Mouse (Mus musculus) heart, embryonic 12.5 days (tissue): ENCODE data around the gene Tbck. TPM values are rescaled to one million over a fixed set of nuclear protein-coding genes. Genes with fewer than 3 reads are reported as not detected.

Experiments used
- ATAC-seq: fragments of 200-750 bp; cut with Nextera tagmentation; 2 replicates; pipeline ENCODE4 v1.8.0; 2017; ENCODE audit warnings: moderate TSS enrichment, moderate library complexity; ENCODE audit not compliant: insufficient number of reproducible peaks, low FRiP score
- H3K27ac ChIP-seq: fragments of 300-500 bp; sonication (generic); 2 replicates; pipeline ENCODE4 v1.5.1; 2016; ENCODE audit warnings: mild to moderate bottlenecking, moderate library complexity; ENCODE audit not compliant: poor library complexity, severe bottlenecking
- H3K27me3 ChIP-seq: fragments of 300-500 bp; sonication (generic); replicated peaks from 2 replicates; pipeline ENCODE4 v1.6.1; 2016; ENCODE audit warnings: mild to moderate bottlenecking, moderate library complexity
- H3K36me3 ChIP-seq: fragments of 300-500 bp; sonication (generic); 2 replicates; pipeline ENCODE4 v1.6.1; 2016; ENCODE audit warnings: mild to moderate bottlenecking, moderate library complexity
- H3K4me1 ChIP-seq: fragments of 300-500 bp; sonication (generic); replicated peaks from 2 replicates; pipeline ENCODE4 v1.6.1; 2016; ENCODE audit warnings: mild to moderate bottlenecking
- H3K4me2 ChIP-seq: fragments of 300-500 bp; sonication (generic); 2 replicates; pipeline ENCODE4 v1.6.1; 2016; ENCODE audit warnings: mild to moderate bottlenecking, moderate library complexity
- H3K4me3 ChIP-seq: fragments of 300-500 bp; sonication (generic); 2 replicates; pipeline ENCODE4 v1.5.1; 2016; ENCODE audit warnings: mild to moderate bottlenecking
- H3K9ac ChIP-seq: fragments of 300-500 bp; sonication (generic); 2 replicates; pipeline ENCODE4 v1.6.1; 2016; ENCODE audit warnings: mild to moderate bottlenecking, moderate library complexity
- H3K9me3 ChIP-seq: fragments of 300-500 bp; sonication (generic); replicated peaks from 2 replicates; pipeline ENCODE4 v1.6.1; 2016; ENCODE audit warnings: mild to moderate bottlenecking, moderate library complexity
- whole genome bisulfite sequencing: fragments of 180-500 bp; shearing (Covaris S2); methylation state at CpG from one replicate; pipeline ENCODE4 v1.1.7; 2016; 5-methylcytosine and 5-hydroxymethylcytosine counted together
- polyA plus RNA-seq: library from polyadenylated mRNA; unstranded; fragments of >200 nt; fragmentation: Nextera tagmentation; extraction: Ambion mirVana; gene quantifications from 2 replicates; pipeline ENCODE4 v1.2.1, GENCODE M21; 2016

Tbck gene
- polyA plus RNA-seq, 1 experiment from 2014 or later = 14.2 TPM

DNA sequence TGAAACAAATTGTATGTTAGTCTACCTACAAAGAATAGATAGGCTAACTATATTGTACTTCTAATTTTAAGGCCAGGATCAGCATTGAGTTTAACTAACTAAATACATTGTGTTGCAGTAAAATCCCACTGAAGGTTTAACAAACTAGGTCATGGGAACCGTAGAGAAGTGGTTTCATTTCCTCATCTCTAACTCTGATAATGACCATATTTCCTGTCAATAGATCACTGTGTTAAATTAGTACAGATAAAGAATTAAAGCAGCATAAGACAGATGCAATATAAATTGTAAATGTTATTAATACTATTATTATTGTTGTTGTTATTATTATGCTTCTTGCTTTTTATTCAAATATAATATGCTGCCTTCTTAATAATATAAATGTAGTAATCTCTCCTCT, 72.3 kb downstream of the Tbck start:
- Histone ChIP-seq H3K9me3 (no peaks in the 10 kb centered on the region), H3K36me3 (peaks cover 33% of the 10 kb centered on the region), H3K4me2 (no peak overlapping the region), H3K4me3 (no peak overlapping the region), H3K27ac (no peak overlapping the region), H3K9ac (no peak overlapping the region), H3K4me1 (no peaks in the 10 kb centered on the region), H3K27me3 (no peaks in the 10 kb centered on the region)
- no peak for ATAC-seq
- 73% methylated on average over 1 of the region's 1 CpGs for WGBS

DNA sequence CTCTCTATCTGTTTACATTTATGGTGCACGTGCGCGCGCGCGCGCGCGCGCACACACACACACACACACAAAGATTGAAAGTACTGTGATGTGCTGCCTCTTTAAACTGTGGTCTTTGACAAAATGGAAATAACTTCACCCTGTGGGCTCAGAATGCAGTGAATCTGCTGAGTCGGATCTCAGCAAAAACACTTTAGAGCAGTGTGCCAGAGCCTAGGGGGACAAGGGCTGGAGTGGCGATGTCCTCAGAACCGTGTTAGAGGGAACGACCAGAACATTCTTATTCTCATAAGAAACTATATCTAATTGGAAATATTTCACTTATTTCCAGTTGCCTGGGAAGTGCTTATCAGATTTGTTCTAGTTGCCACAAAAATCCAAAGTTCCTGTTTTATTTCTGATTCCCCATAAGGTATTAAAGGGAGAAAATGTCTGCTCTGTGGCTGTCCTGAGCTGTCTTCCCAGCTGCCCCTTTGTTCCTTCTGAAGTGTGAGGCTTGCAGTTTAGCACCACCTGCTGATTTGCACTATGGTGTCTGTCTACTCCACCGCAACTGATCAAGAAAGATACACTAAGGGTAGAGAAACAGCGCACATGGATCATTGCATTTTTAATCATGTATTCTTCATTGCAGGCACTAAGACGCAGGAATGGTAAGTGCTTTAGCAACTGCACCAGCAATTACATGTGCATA, 82.2 kb downstream of the Tbck start:
- 92% methylated on average over 17 of the region's 17 CpGs for WGBS
- Histone ChIP-seq H3K27me3 (no peaks in the 10 kb centered on the region), H3K9ac (no peak overlapping the region), H3K36me3 (0 out of 2 replicates have a peak, but pooled peaks cover 6% of the 10 kb centered on the region), H3K9me3 (no peaks in the 10 kb centered on the region), H3K4me2 (no peak overlapping the region), H3K4me1 (no peaks in the 10 kb centered on the region), H3K4me3 (no peak overlapping the region), H3K27ac (no peak overlapping the region)
- no peak for ATAC-seq

DNA sequence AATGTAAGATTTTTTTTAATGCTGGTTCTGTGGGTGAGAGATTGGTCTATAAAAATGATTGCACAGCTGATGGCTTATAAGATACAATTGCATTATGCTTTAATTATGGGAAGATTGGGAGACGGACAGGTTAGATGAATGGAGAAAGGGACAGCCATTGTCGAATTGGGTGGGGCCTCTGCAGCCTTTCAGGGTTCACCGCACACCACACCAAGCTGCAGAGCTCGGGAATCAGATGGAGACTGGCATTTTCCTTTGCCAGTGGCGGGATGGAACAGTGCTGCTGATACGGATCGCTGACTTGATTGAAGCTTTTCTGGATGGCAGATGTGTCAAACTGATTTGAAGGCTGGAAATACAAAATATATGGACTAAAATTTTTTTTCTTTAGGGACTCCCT, 88.1 kb downstream of the Tbck start:
- no peaks in the 10 kb centered on the region for H3K9me3 ChIP-seq
- H3K9ac ChIP-seq = no peak overlapping the region
- H3K36me3 ChIP-seq = peaks cover 4% of the 10 kb centered on the region; the same call in 1 of the 2 replicates
- H3K4me3 ChIP-seq = no peak overlapping the region
- H3K27me3 ChIP-seq = no peaks in the 10 kb centered on the region
- no peaks in the 10 kb centered on the region for H3K4me1 ChIP-seq
- no peak overlapping the region for H3K27ac ChIP-seq
- H3K4me2 ChIP-seq = no peak overlapping the region
- WGBS = 81% methylated on average over 7 of the region's 7 CpGs
- no peak for ATAC-seq

DNA sequence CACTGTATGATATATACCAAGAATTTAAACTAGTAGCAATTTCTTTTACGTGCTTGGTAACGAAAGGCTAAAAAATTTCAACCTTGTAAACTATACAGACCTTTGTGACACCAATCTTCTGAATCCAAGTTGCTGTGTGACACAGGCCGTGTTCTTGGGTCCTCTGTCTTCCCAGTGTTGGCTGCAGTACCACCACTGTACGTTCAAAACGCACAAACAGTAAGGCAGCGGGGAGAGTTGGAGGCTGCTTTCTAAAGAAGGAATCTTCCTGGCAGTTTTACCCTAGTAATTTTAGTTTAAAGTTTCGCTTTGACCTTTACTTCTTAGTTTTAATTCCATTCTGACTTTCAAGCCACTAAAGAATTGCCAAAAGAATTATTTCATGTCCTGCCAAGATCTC, 92.7 kb downstream of the Tbck start:
- peaks cover 12% of the 10 kb centered on the region for H3K36me3 ChIP-seq
- no peaks in the 10 kb centered on the region for H3K27me3 ChIP-seq
- H3K4me2 ChIP-seq = no peak overlapping the region
- ATAC-seq = no peak
- H3K9ac ChIP-seq = no peak overlapping the region
- H3K9me3 ChIP-seq = no peaks in the 10 kb centered on the region
- no peak overlapping the region for H3K27ac ChIP-seq
- no peak overlapping the region for H3K4me3 ChIP-seq
- no peaks in the 10 kb centered on the region for H3K4me1 ChIP-seq
- 90% methylated on average over 7 of the region's 7 CpGs for WGBS

DNA sequence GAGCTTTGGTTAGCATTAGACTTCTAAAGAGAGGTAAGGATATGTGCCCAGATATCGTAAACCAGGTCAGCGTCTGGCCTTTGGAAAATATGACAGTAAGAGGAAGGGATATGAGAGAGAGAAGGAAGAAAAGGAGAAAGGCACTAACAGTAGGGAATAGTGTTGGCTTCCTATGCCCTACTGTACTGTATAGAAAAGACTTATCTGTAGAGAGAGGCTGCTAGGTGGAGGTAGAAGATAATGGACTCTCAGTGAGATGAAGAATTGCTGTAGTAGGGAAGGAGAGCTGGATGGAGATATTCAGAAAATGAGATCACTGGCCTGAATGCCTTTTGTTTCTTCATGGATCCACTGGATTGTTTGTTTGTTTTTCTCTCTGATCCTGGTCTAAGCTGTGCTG, 97.2 kb downstream of the Tbck start:
- no peak for ATAC-seq
- H3K9ac ChIP-seq = no peak overlapping the region
- H3K9me3 ChIP-seq = no peaks in the 10 kb centered on the region
- H3K27ac ChIP-seq = no peak overlapping the region
- H3K4me3 ChIP-seq = no peak overlapping the region
- 81% methylated on average over 2 of the region's 2 CpGs for WGBS
- H3K4me2 ChIP-seq = no peak overlapping the region
- no peaks in the 10 kb centered on the region for H3K27me3 ChIP-seq
- H3K36me3 ChIP-seq = peaks cover 8% of the 10 kb centered on the region; the same call in 1 of the 2 replicates
- no peaks in the 10 kb centered on the region for H3K4me1 ChIP-seq

DNA sequence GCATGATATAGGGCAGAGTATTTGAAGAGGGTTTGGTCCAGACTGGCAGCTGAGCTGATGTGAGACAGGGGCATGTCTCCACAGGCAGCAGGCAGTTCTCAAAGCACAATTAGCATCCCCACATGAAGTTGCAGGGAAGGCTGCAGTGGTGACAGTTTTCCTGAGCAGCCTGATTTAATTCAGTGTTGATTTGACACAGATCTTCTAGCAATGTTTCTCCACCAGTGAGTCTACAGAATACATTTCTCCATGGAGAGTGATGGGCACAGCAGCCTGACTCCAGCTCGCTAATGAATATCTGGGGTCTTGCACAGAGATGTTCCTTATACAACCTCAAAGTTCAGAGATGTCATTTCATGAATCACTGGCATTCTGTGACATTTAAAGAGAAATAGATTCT, 99.1 kb downstream of the Tbck start:
- H3K27me3 ChIP-seq = no peaks in the 10 kb centered on the region
- H3K9me3 ChIP-seq = no peaks in the 10 kb centered on the region
- peaks cover 9% of the 10 kb centered on the region; the same call in 1 of the 2 replicates for H3K36me3 ChIP-seq
- no peak for ATAC-seq
- no peak overlapping the region for H3K9ac ChIP-seq
- H3K27ac ChIP-seq = no peak overlapping the region
- no peaks in the 10 kb centered on the region for H3K4me1 ChIP-seq
- WGBS = 87% methylated on average over 1 of the region's 1 CpGs
- no peak overlapping the region for H3K4me3 ChIP-seq
- no peak overlapping the region for H3K4me2 ChIP-seq

DNA sequence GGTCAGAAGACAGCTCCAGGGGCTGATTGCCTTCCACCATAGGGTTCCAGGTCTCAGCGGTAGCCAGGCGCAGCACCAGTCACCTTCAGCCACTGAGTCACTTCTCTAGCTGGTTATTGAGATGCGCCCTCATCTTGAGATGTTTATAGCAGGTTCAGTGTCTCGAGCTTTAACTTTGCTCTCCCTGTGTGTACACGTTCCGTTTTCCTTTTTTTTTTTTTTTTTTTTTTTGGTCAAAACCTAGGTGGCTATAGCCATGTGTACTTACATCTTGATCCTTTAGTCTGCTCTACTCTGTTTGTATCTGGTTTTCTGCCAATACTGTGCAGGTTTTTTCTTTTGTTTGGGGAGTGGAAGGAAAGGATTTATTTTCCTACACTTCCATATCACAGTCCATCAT, 100.8 kb downstream of the Tbck start:
- Histone ChIP-seq H3K27ac (no peak overlapping the region), H3K4me3 (no peak overlapping the region), H3K9me3 (no peaks in the 10 kb centered on the region), H3K9ac (no peak overlapping the region), H3K4me1 (no peaks in the 10 kb centered on the region), H3K4me2 (no peak overlapping the region), H3K36me3 (peaks cover 8% of the 10 kb centered on the region; the same call in 1 of the 2 replicates), H3K27me3 (no peaks in the 10 kb centered on the region)
- no peak for ATAC-seq
- WGBS = 91% methylated on average over 6 of the region's 6 CpGs

DNA sequence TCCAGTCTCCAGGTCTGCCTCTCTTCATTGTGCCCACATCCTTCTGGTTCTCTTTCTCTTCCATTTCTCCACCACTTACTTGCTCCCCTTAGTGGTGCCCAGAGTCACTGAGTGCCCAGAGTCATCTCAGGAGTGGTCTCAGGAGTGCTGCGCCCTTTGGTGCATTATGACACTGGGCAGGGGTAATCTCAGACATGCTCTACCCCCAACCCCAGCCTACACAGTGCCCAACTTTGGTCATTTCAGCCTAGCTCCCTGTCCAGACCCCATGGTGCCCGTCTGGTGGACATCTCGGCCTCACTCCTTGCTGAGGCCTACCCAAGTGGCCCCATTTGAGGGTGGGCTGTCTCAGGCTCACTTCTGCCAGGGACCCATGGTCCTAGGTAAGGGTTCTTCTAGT, 102.7 kb downstream of the Tbck start:
- H3K36me3 ChIP-seq = peaks cover 8% of the 10 kb centered on the region; the same call in 1 of the 2 replicates
- no peaks in the 10 kb centered on the region for H3K9me3 ChIP-seq
- no peaks in the 10 kb centered on the region for H3K27me3 ChIP-seq
- no peak overlapping the region for H3K9ac ChIP-seq
- no peaks in the 10 kb centered on the region for H3K4me1 ChIP-seq
- no peak overlapping the region for H3K4me3 ChIP-seq
- 86% methylated on average over 3 of the region's 3 CpGs for WGBS
- H3K27ac ChIP-seq = no peak overlapping the region
- H3K4me2 ChIP-seq = no peak overlapping the region
- ATAC-seq = no peak

DNA sequence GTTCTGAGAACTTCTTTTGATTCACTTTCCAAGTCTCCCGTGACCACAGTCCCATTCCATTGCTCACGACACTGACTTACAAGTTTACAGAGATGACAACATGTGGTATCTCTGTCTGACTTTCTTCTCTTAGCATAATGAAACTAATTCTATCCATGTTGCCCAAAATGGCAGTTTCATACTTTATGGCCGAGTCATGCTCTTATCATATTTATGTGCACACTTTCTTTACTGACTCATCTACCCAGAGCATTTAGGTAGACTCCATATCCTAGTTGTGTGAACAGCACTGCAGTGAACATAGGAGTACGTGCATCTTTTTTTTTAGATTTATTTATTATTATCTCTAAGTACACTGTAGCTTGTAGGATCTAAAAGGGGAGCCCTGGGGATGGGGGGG, 103.8 kb downstream of the Tbck start:
- Histone ChIP-seq H3K4me2 (no peak overlapping the region), H3K4me3 (no peak overlapping the region), H3K4me1 (no peaks in the 10 kb centered on the region), H3K27ac (no peak overlapping the region), H3K36me3 (peaks cover 8% of the 10 kb centered on the region; the same call in 1 of the 2 replicates), H3K9me3 (no peaks in the 10 kb centered on the region), H3K27me3 (no peaks in the 10 kb centered on the region), H3K9ac (no peak overlapping the region)
- no peak for ATAC-seq
- WGBS = 91% methylated on average over 4 of the region's 4 CpGs

DNA sequence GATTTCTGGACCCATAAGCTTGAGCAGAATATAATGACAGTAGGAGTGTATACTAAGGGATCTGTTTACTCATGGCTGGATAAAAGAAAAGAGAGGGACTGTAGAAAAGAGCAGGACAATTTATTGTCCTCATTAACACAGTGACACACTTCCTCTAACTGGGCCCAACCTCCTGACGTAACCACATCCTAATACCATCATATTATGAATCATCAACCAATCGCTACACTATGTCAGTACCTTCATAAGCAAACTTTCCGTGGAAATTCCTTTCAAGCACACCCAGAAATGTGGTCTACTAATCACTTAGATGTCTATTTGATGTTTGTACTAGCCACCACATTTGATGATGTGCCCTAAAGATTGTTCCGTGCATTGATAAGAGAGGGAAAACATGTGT, 107.2 kb downstream of the Tbck start:
- Histone ChIP-seq H3K9me3 (no peaks in the 10 kb centered on the region; the same call in 1 of the 2 replicates), H3K4me1 (no peaks in the 10 kb centered on the region), H3K4me2 (no peak overlapping the region), H3K36me3 (peaks cover 20% of the 10 kb centered on the region), H3K27me3 (no peaks in the 10 kb centered on the region), H3K27ac (no peak overlapping the region), H3K4me3 (no peak overlapping the region), H3K9ac (no peak overlapping the region)
- ATAC-seq = no peak
- WGBS = 83% methylated on average over 4 of the region's 4 CpGs

DNA sequence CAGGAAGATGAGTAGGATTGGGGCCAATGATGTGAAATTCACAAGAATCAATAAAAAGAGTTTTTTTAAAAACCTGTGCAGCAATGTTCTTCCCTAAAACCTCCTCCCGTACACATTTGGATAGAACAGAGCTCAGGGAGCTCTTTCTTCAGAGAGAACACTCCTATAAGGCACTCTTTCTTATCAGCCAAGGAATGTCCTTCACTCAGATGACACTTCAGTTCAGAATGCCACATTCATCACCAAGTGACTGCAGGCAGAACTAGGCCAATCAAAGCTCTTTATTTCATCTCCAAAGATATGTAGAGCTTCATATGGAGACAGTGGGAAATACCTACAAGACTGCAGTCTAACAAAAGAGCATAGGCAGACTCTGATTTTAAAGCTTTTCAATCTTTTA, 116.3 kb downstream of the Tbck start:
- ATAC-seq = no peak
- peak overlapping the region; percentile 1; the same call in 1 of the 2 replicates for H3K27ac ChIP-seq
- WGBS = 37% methylated on average over 1 of the region's 1 CpGs

DNA sequence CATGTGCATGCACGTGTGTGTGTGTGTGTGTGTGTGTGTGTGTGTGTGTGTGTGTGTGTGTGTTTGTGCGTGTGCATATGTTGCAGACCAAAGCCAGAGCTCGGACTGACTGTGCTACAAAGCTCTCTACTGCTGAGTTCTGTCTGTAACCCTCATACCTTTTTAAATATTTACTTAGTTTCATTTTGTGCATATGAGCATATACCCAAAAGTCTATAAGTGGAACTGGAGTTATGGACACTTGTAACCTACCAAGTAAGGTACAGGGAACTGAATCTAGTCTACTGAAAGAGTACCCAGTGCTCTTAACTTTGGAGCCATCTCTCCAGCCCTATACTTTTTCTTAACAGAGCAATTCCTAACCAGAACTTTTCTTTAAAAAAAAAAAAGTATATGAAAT, 118.0 kb downstream of the Tbck start:
- Histone ChIP-seq H3K9ac (no peak overlapping the region), H3K9me3 (0 out of 2 replicates have a peak, but pooled peaks cover under 1% of the 10 kb centered on the region), H3K4me1 (peaks cover 9% of the 10 kb centered on the region), H3K36me3 (peaks cover 19% of the 10 kb centered on the region), H3K27me3 (no peaks in the 10 kb centered on the region), H3K4me2 (no peak overlapping the region), H3K27ac (no peak overlapping the region), H3K4me3 (no peak overlapping the region)
- WGBS = 73% methylated on average over 3 of the region's 3 CpGs
- ATAC-seq = no peak

More for the DNA sequence above, 116.3 kb downstream of the Tbck start:
- peaks cover 9% of the 10 kb centered on the region for H3K4me1 ChIP-seq
- H3K9me3 ChIP-seq = peaks cover 2% of the 10 kb centered on the region; the same call in 1 of the 2 replicates
- H3K9ac ChIP-seq = no peak overlapping the region
- peaks cover 28% of the 10 kb centered on the region for H3K36me3 ChIP-seq
- H3K4me3 ChIP-seq = no peak overlapping the region
- no peak overlapping the region for H3K4me2 ChIP-seq
- H3K27me3 ChIP-seq = no peaks in the 10 kb centered on the region
